Mouse (Mus musculus): ENCODE measurements around the gene Sec61a2. TPM values are rescaled to one million over a fixed set of nuclear protein-coding genes. Genes with fewer than 3 reads are reported as not detected.

The Sec61a2 gene
- polyA plus RNA-seq, 1 experiment from 2014 or later = 80.3 TPM

DNA sequence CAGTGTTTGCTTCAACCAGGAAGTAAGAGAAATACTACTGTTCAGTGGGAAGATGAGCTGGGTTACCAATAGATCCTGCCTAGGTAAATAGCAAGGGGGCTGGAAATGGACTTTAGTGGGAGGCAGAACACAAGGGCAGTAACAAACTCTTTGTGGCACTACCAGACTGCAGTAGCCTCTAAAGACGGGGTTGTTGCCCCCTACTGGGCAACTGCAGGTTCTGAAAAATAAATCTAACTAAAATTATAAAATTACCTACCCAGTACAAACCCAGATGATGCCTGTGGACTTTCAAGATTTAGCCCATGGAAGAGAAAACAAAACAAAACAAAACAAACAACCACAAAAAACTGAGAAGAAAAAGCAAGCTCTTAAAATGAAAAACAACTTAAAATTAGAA is 71.0 kb downstream of the Sec61a2 start:
- Histone ChIP-seq H3K27me3 (replicated peaks; ENCODE audit: control insufficient read depth, insufficient read depth, low read length) (no peaks in the 10 kb centered on the region), H3K27ac (ENCODE audit: low read depth, low read length) (no peak overlapping the region), H3K9ac (ENCODE audit: low read length) (no peak overlapping the region), H3K4me3 (ENCODE audit: low read depth, low read length) (no peak overlapping the region), H3K9me3 (replicated peaks; ENCODE audit: control insufficient read depth, low read length) (no peaks in the 10 kb centered on the region), H3K4me1 (ENCODE audit: control insufficient read depth, insufficient read depth, low read length) (no peaks in the 10 kb centered on the region), H3K4me2 (ENCODE audit: low read length) (no peak overlapping the region), H3K36me3 (ENCODE audit: control insufficient read depth, insufficient read depth, low read length) (peaks cover 64% of the 10 kb centered on the region)
- DNase-seq (ENCODE audit: low spot score) (peak; percentile 47), ATAC-seq (no peak)
- WGBS = 19% methylated on average over 1 of the region's 1 CpGs

DNA sequence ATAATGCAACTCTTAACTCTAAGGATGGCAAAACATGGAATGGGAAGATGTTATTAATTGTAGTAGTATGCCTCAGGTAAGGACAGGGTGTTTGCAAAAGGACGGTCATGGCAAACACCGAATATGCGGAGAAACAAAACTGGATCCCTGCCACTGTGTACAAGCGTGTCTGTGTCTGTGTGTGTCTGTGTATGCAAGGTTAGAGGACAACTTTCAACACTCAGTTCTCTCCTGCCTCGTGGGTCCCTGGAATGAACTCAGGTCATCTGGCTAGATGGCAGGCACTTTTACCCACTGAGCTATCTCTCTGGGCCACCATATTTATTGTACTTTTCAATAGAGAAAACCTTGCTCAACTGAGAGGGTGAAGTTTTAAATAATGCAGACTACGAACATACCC is 72.8 kb downstream of the Sec61a2 start:
- DNase-seq (ENCODE audit: low spot score) (no peak), ATAC-seq (no peak)
- Histone ChIP-seq H3K9ac (ENCODE audit: low read length) (no peak overlapping the region), H3K27ac (ENCODE audit: low read depth, low read length) (no peak overlapping the region), H3K4me2 (ENCODE audit: low read length) (no peak overlapping the region), H3K4me3 (ENCODE audit: low read depth, low read length) (no peak overlapping the region), H3K36me3 (ENCODE audit: control insufficient read depth, insufficient read depth, low read length) (peaks cover 74% of the 10 kb centered on the region), H3K4me1 (ENCODE audit: control insufficient read depth, insufficient read depth, low read length) (no peaks in the 10 kb centered on the region), H3K27me3 (replicated peaks; ENCODE audit: control insufficient read depth, insufficient read depth, low read length) (no peaks in the 10 kb centered on the region), H3K9me3 (replicated peaks; ENCODE audit: control insufficient read depth, low read length) (no peaks in the 10 kb centered on the region)
- 95% methylated on average over 6 of the region's 6 CpGs for WGBS

GRCm38 (mm10) chr2:5821264-5821663 is 74.0 kb downstream of the Sec61a2 start:
- 92% methylated on average over 10 of the region's 10 CpGs for WGBS
- peaks cover 73% of the 10 kb centered on the region for H3K36me3 ChIP-seq (ENCODE audit: control insufficient read depth, insufficient read depth, low read length)
- H3K4me3 ChIP-seq (ENCODE audit: low read depth, low read length) = no peak overlapping the region

More at GRCm38 (mm10) chr2:5821264-5821663, 74.0 kb downstream of the Sec61a2 start:
- Histone ChIP-seq H3K27me3 (replicated peaks; ENCODE audit: control insufficient read depth, insufficient read depth, low read length) (no peaks in the 10 kb centered on the region), H3K9ac (ENCODE audit: low read length) (no peak overlapping the region), H3K9me3 (replicated peaks; ENCODE audit: control insufficient read depth, low read length) (no peaks in the 10 kb centered on the region), H3K4me2 (ENCODE audit: low read length) (no peak overlapping the region), H3K27ac (ENCODE audit: low read depth, low read length) (no peak overlapping the region), H3K4me1 (ENCODE audit: control insufficient read depth, insufficient read depth, low read length) (no peaks in the 10 kb centered on the region)
- DNase-seq (ENCODE audit: low spot score) = no peak
- no peak for ATAC-seq

Other genes starting within 250 kb of the Sec61a2 start
- 3.8 and 4.1 TPM in 2 replicates for gene Camk1d, start 180.9 kb downstream of the Sec61a2 start, polyA plus RNA-seq (2014; fragmentation: Nextera tagmentation; extraction: Ambion mirVana)
- gene Nudt5, start 50.4 kb downstream of the Sec61a2 start, polyA plus RNA-seq (2014; fragmentation: Nextera tagmentation; extraction: Ambion mirVana) = 32.0 and 36.2 TPM in 2 replicates
- 278 and 301 TPM in 2 replicates for gene Cdc123, start 50.3 kb downstream of the Sec61a2 start, polyA plus RNA-seq (2014; fragmentation: Nextera tagmentation; extraction: Ambion mirVana)
- gene Gm13199, start 32.5 kb downstream of the Sec61a2 start, polyA plus RNA-seq (2014; fragmentation: Nextera tagmentation; extraction: Ambion mirVana) = 0.63 and 0.85 TPM in 2 replicates
- 2.5 and 3.5 TPM in 2 replicates for gene Dhtkd1, start 47.4 kb upstream of the Sec61a2 start, polyA plus RNA-seq (2014; fragmentation: Nextera tagmentation; extraction: Ambion mirVana)
- 7.6 and 7.8 TPM in 2 replicates for gene Upf2, start 56.0 kb upstream of the Sec61a2 start, polyA plus RNA-seq (2014; fragmentation: Nextera tagmentation; extraction: Ambion mirVana)
- 1.8 and 3.4 TPM in 2 replicates for gene Proser2, start 234.8 kb upstream of the Sec61a2 start, polyA plus RNA-seq (2014; fragmentation: Nextera tagmentation; extraction: Ambion mirVana)